In genomic region chrX:75829867-75830255, GRCm38 (mm10) we compare ENCODE assay signal across 13 mouse cellular contexts. TPM values are rescaled to one million over a fixed set of nuclear protein-coding genes. Genes with fewer than 3 reads are reported as not detected.
"Had no signal": no experiment of that assay in that cellular context is flagged by ENCODE, and none has a peak within 500 bp of the region (broad histone marks: within the 10 kb centered on the region; RNA-seq: fewer than 3 reads in every experiment).

No protein-coding gene starts in this region.

- H3K27ac ChIP-seq: liver, embryonic 14.5 days; midbrain, embryonic 10.5 days; midbrain, embryonic 12.5 days; neural tube, embryonic 12.5 days had no signal

- H3K4me3 ChIP-seq: midbrain, embryonic 10.5 days; midbrain, embryonic 12.5 days; neural tube, embryonic 12.5 days had no signal

- H3K27me3 ChIP-seq: midbrain, embryonic 12.5 days; neural tube, embryonic 12.5 days had no signal

- H3K9ac ChIP-seq: liver, embryonic 14.5 days; lung, embryonic 14.5 days; midbrain, embryonic 12.5 days; neural tube, embryonic 12.5 days had no signal

- H3K9me3 ChIP-seq: midbrain, embryonic 10.5 days; midbrain, embryonic 12.5 days; neural tube, embryonic 12.5 days had no signal

- H3K4me2 ChIP-seq: lung, embryonic 14.5 days; midbrain, embryonic 12.5 days; neural tube, embryonic 12.5 days had no signal

- DNase-seq: lung, embryonic 14.5 days; lung, postnatal 14 days; midbrain, embryonic 14.5 days; right cerebral cortex, postnatal 14 days; spleen, adult 18-20 months; thymus, adult 2 months; thymus, postnatal 25 days; thymus, postnatal 4 days had no signal

- H3K4me1 ChIP-seq: midbrain, embryonic 12.5 days; neural tube, embryonic 12.5 days had no signal

- H3K36me3 ChIP-seq: midbrain, embryonic 10.5 days; midbrain, embryonic 12.5 days; neural tube, embryonic 12.5 days had no signal

RNA-seq across cellular contexts. Expression of gene Pls3, which starts 45.1 kb away (rescaled TPM):
- total RNA-seq: megakaryocyte-erythroid progenitor cell, adult 5-6 weeks had no signal
